Mouse (Mus musculus) C2C12 (cell line): ENCODE measurements around the gene Rab5if. TPM values are rescaled to one million over a fixed set of nuclear protein-coding genes. Genes with fewer than 3 reads are reported as not detected.
"Not testable (repeated sequence)": the region's sequence is repeated elsewhere in the genome, so short reads cannot be mapped to it uniquely, and the experiment has no call there.

ENCODE experiments used
- H3K27me3 ChIP-seq: one replicate; pipeline ENCODE4 v1.6.1; 2011; ENCODE audit not compliant: control insufficient read depth, insufficient read depth, insufficient read length
- H3K36me3 ChIP-seq: one replicate; pipeline ENCODE4 v1.6.1; 2011; ENCODE audit not compliant: control insufficient read depth, insufficient read depth
- H3K4me3 ChIP-seq: one replicate; pipeline ENCODE4 v1.5.1; 2011; ENCODE audit warnings: mild to moderate bottlenecking, control low read depth; ENCODE audit not compliant: poor library complexity, insufficient read depth, severe bottlenecking
- H3K79me2 ChIP-seq: one replicate; pipeline ENCODE4 v1.6.1; 2011; ENCODE audit not compliant: control insufficient read depth, insufficient read depth
- H3K79me3 ChIP-seq: one replicate; pipeline ENCODE4 v1.6.1; 2011; ENCODE audit warnings: low read depth, control low read depth
- H3ac ChIP-seq: one replicate; pipeline ENCODE3; 2011; ENCODE audit warnings: low read depth; ENCODE audit not compliant: control insufficient read depth, insufficient read length
- CEBPB ChIP-seq: IDR thresholded peaks from one replicate; pipeline ENCODE4 v1.6.1; 2011; ENCODE audit warnings: low read depth, mild to moderate bottlenecking, control low read depth, moderate library complexity
- CTCF ChIP-seq: IDR thresholded peaks from one replicate; pipeline ENCODE4 v1.5.1; 2011; ENCODE audit not compliant: control insufficient read depth, insufficient read depth, insufficient read length
- FOSL1 ChIP-seq: IDR thresholded peaks from one replicate; pipeline ENCODE4 v1.8.0; 2011; ENCODE audit warnings: mild to moderate bottlenecking, low read length; ENCODE audit not compliant: poor library complexity, insufficient read depth, severe bottlenecking
- MAX ChIP-seq: IDR thresholded peaks from one replicate; pipeline ENCODE4 v1.6.1; 2011; ENCODE audit warnings: mild to moderate bottlenecking, control low read depth
- MYOD1 ChIP-seq: IDR thresholded peaks from one replicate; pipeline ENCODE4 v1.6.1; 2011; ENCODE audit warnings: low read depth; ENCODE audit not compliant: control insufficient read depth, insufficient read length
- MYOG ChIP-seq: IDR thresholded peaks from one replicate; pipeline ENCODE4 v1.6.1; 2011; ENCODE audit not compliant: control insufficient read depth, insufficient read length; ENCODE audit errors: extremely low read depth
- USF1 ChIP-seq: IDR thresholded peaks from one replicate; pipeline ENCODE4 v1.6.1; 2011; ENCODE audit warnings: low read depth, mild to moderate bottlenecking, control low read depth, moderate library complexity
- polyA plus RNA-seq: library from polyadenylated mRNA; unstranded; fragments of >200 nt; fragmentation: generic; extraction: Trizol; gene quantifications from one replicate; pipeline ENCODE4 v1.2.1, GENCODE M21; 2012; ENCODE audit warnings: missing spikeins

Rab5if gene
- polyA plus RNA-seq, 1 experiment: 228 TPM

DNA sequence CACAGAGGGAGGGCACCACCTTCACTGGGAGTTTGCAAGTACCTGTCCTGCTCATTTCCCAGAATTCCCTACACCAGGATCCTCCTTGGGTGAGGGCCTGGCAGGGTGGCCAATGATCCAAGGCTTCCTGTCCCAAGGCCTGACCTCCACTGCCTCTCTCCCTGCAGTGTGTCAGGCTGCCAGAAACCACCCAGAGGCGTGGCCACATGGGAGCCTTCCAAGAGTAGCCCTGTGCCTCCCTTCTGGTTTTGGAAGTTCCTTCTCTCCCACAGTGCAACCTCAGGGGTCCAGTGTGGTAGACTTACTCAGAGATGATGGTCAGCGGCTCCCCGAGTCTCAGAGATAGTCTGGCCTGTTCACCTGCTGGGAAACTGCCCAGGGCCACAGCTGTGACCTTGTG lies 16.6 kb downstream of the Rab5if start:
- no peaks in the 10 kb centered on the region for H3K27me3 ChIP-seq
- no peaks in the 10 kb centered on the region for H3K79me2 ChIP-seq
- TF ChIP-seq MAX (no peak), FOSL1 (no peak), CTCF (no peak), USF1 (no peak), CEBPB (no peak), MYOD1 (no peak), MYOG (no peak)
- no peak overlapping the region for H3ac ChIP-seq
- H3K79me3 ChIP-seq: no peaks in the 10 kb centered on the region
- peaks cover 2% of the 10 kb centered on the region for H3K36me3 ChIP-seq
- no peak overlapping the region for H3K4me3 ChIP-seq

DNA sequence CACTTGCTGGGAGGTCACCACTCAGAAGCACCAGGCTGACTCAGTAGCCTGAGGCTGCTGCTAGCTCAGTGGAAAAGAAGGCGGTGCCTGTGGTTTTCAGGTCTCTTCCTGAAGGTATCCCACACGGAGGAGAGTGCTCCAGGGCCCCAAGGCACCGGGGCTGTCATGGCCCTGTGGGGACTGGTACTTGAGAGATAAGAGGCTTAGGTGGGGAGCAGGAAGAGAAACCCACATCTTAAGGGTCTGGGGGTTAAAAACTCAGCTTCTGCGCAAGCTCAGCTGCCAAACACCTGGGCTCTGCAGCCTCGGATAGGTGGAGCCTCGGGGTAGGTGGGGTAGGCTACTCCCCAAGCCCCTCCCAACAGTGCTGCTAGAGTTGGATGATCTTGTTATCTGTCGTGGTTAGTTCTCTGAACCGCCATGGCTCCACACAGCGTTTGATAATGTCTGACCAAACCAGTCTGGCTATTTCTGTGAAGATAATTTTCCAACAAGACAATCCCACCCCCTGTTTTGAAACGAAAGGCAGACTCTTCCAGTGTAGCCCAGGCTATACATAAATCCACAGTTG lies 19.6 kb downstream of the Rab5if start:
- Histone ChIP-seq H3K27me3 (no peaks in the 10 kb centered on the region), H3K36me3 (no peaks in the 10 kb centered on the region), H3K79me2 (no peaks in the 10 kb centered on the region), H3K79me3 (no peaks in the 10 kb centered on the region), H3K4me3 (no peak overlapping the region), H3ac (no peak overlapping the region)
- no peak for TF ChIP-seq FOSL1
- TF ChIP-seq MAX: no peak

GRCm38 (mm10) chr2:156884396-156885211 lies 21.7 kb downstream of the Rab5if start:
- Histone ChIP-seq H3K79me3 (no peaks in the 10 kb centered on the region), H3K27me3 (no peaks in the 10 kb centered on the region)

DNA sequence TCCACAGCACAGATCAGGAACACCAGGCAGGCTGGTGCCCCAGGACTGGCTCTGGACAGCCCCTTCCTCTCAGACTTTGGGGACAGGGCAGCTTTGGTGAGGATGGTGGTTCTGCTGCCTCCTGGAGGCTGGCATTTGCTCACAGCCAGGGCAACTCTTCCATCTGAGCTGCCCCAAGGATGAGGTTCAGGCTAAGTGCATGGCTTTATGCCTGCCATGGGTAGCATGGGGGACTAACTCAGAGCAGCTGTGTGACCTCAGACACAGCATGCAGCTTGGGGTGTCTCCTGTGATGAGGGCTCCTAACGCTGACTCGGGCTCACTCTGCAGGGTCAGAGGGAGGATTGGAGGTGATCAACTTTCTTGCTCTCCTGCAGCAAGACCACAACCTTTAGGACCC lies 22.7 kb downstream of the Rab5if start:
- not testable (repeated sequence) for H3K79me2 ChIP-seq, H3K4me3 ChIP-seq, H3K79me3 ChIP-seq, H3ac ChIP-seq, H3K27me3 ChIP-seq, H3K36me3 ChIP-seq

More at GRCm38 (mm10) chr2:156884396-156885211, 21.7 kb downstream of the Rab5if start:
- Histone ChIP-seq H3K79me2 (no peaks in the 10 kb centered on the region), H3K4me3 (no peak overlapping the region), H3K36me3 (no peaks in the 10 kb centered on the region), H3ac (no peak overlapping the region)
- TF ChIP-seq USF1: no peak

DNA sequence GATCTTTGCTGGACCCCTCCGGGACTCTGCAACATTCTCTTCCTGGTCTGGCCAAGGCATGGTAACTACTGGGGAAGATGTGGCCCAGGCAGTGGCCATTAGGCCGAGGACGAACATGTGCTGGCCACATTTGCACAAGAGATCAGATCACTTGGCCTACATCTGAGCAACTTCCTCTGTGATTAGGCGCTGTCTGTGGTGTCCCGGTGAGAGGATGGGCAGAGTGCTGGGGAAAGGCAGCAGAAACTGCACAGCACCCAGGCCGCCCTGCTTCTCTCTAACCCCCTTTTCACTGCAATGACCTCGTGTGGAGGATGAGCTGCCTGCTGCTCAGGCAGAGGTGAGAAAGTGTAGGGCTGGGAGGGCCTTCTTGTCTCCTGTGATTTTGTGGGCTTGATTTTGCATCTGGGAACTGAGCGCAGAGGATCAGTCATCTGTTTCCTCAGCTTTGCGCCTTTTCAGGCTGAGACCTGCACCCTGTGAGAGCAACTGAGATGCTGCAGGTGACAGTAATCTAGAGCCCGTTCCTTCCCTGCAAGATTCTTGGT lies 23.2 kb downstream of the Rab5if start:
- Histone ChIP-seq H3K79me3 (no peaks in the 10 kb centered on the region), H3ac (no peak overlapping the region), H3K79me2 (no peaks in the 10 kb centered on the region), H3K36me3 (no peaks in the 10 kb centered on the region), H3K27me3 (no peaks in the 10 kb centered on the region), H3K4me3 (no peak overlapping the region)
- no peak for TF ChIP-seq MYOD1
- no peak for TF ChIP-seq USF1
- TF ChIP-seq CTCF: no peak
- TF ChIP-seq MYOG: no peak
- no peak for TF ChIP-seq CEBPB
- no peak for TF ChIP-seq FOSL1
- no peak for TF ChIP-seq MAX

DNA sequence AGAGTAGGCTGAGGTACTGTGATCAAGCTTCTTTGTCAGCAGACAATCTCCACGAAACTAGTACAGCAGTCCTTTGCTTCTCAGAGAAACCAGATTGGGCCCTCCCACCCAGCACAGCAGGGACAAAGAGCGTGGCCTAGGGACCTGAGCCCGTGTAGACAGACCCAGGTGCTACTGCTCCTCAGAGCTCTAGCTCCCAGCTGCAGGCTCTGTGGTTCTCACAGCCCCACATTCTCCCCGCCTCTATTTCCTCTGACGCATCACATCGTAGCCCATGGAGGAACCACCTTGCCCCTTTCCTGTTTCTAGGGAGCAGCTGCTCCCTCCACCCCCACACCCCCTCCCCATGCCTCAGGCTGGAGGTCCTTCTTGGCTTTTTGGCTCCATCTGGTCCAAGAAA lies 24.1 kb downstream of the Rab5if start, which contains the start of gene Sla2:
TSS of gene Sla2 (minus strand) at position 176 of the 400 bp plus-strand sequence.
- TF ChIP-seq CEBPB: no peak
- no peak for TF ChIP-seq CTCF
- no peak for TF ChIP-seq USF1
- TF ChIP-seq MYOG: no peak
- TF ChIP-seq MAX: no peak
- no peak for TF ChIP-seq FOSL1
- no peak for TF ChIP-seq MYOD1
- no peaks in the 10 kb centered on the region for H3K79me3 ChIP-seq
- no peaks in the 10 kb centered on the region for H3K79me2 ChIP-seq
- H3K36me3 ChIP-seq: no peaks in the 10 kb centered on the region
- H3ac ChIP-seq: no peak within 1 kb of the TSS
- H3K27me3 ChIP-seq: no peaks in the 10 kb centered on the region
- no peak within 1 kb of the TSS for H3K4me3 ChIP-seq
